Mouse (Mus musculus): ENCODE data around the gene Map7. TPM values are rescaled to one million over a fixed set of nuclear protein-coding genes. Genes with fewer than 3 reads are reported as not detected.

The Map7 gene
- polyA plus RNA-seq, 1 experiment from 2014 or later = 4.8 TPM

GRCm38 (mm10) chr10:20233451-20233850 lies 85.2 kb downstream of the Map7 start:
- H3K36me3 ChIP-seq (replicated peaks; ENCODE audit: control insufficient read depth, insufficient read depth, low read depth, low read length) = no peaks in the 10 kb centered on the region
- H3K9me3 ChIP-seq (replicated peaks; ENCODE audit: control insufficient read depth, low read length) = no peaks in the 10 kb centered on the region
- H3K4me1 ChIP-seq (ENCODE audit: control insufficient read depth, insufficient read depth, low read length) = no peaks in the 10 kb centered on the region
- 88% methylated on average over 10 of the region's 10 CpGs for WGBS
- DNase-seq (ENCODE audit: low spot score) = no peak
- H3K27ac ChIP-seq (replicated peaks; ENCODE audit: low read depth, low read length) = no peak overlapping the region
- no peak overlapping the region for H3K9ac ChIP-seq (replicated peaks; ENCODE audit: low read length)
- no peak overlapping the region for H3K4me3 ChIP-seq (ENCODE audit: low read depth, low read length)
- no peaks in the 10 kb centered on the region for H3K27me3 ChIP-seq (ENCODE audit: control insufficient read depth, insufficient read depth, low read length)
- no peak overlapping the region for H3K4me2 ChIP-seq (ENCODE audit: low read depth, low read length)
- ATAC-seq (replicated peaks; ENCODE audit: insufficient number of reproducible peaks, low FRiP score, low TSS enrichment, low read depth) = no peak

- WGBS = 42% methylated on average over 4 of the region's 4 CpGs
- H3K4me3 ChIP-seq (ENCODE audit: low read depth, low read length) = no peak overlapping the region
- no peaks in the 10 kb centered on the region for H3K4me1 ChIP-seq (ENCODE audit: control insufficient read depth, insufficient read depth, low read length)
- no peak overlapping the region for H3K4me2 ChIP-seq (ENCODE audit: low read depth, low read length)
- H3K9me3 ChIP-seq (replicated peaks; ENCODE audit: control insufficient read depth, low read length) = no peaks in the 10 kb centered on the region
- ATAC-seq (replicated peaks; ENCODE audit: insufficient number of reproducible peaks, low FRiP score, low TSS enrichment, low read depth) (no peak), DNase-seq (ENCODE audit: low spot score) (peak; percentile 9)
- no peaks in the 10 kb centered on the region for H3K36me3 ChIP-seq (replicated peaks; ENCODE audit: control insufficient read depth, insufficient read depth, low read depth, low read length)
- H3K27me3 ChIP-seq (ENCODE audit: control insufficient read depth, insufficient read depth, low read length) = no peaks in the 10 kb centered on the region
- H3K9ac ChIP-seq (replicated peaks; ENCODE audit: low read length) = no peak overlapping the region
- no peak overlapping the region for H3K27ac ChIP-seq (replicated peaks; ENCODE audit: low read depth, low read length)
Measured at GRCm38 (mm10) chr10:20234466-20234865, 86.2 kb downstream of the Map7 start.

DNA sequence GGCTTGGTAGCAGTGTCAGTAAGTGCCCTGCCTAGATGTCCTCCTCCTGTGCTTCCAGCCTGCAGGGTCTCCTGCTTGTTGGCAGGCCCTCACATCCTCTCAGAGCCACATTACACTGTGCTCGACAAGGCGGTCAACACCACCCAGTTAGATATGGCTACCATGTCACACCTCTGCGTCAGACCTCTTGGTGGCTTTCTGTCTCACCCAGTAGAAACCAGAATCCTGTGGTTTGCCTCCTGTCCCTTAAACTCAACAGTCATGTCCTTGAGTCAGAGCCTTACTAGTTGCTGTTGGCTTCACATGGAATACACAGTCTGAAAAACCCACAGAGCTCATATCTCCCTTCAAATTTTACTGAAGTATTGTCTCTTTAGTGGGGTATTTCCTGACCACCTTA lies 87.4 kb downstream of the Map7 start:
- ATAC-seq (replicated peaks; ENCODE audit: insufficient number of reproducible peaks, low FRiP score, low TSS enrichment, low read depth) = no peak

DNA sequence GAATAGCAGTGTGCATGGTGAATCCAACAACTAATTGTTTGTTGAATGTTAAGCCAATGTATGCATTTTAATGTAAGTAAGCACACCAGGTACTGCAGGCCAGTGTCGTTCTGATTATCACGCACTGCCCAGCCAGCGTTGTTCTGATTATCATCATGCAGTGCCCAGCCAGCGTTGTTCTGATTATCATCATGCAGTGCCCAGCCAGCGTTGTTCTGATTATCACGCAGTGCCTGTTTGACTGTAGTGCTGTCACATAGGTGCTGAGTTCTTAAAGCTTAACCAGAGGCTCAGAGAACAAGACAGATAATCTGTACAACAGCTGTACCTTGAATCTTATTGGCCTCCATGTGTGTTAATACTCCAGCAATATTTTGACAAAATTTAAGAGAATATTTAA lies 88.0 kb downstream of the Map7 start:
- H3K36me3 ChIP-seq (replicated peaks; ENCODE audit: control insufficient read depth, insufficient read depth, low read depth, low read length) = no peaks in the 10 kb centered on the region
- ATAC-seq (replicated peaks; ENCODE audit: insufficient number of reproducible peaks, low FRiP score, low TSS enrichment, low read depth) (no peak), DNase-seq (ENCODE audit: low spot score) (no peak)
- no peak overlapping the region for H3K9ac ChIP-seq (replicated peaks; ENCODE audit: low read length)
- WGBS = 90% methylated on average over 6 of the region's 6 CpGs
- H3K4me1 ChIP-seq (ENCODE audit: control insufficient read depth, insufficient read depth, low read length) = no peaks in the 10 kb centered on the region
- H3K27ac ChIP-seq (replicated peaks; ENCODE audit: low read depth, low read length) = no peak overlapping the region
- H3K9me3 ChIP-seq (replicated peaks; ENCODE audit: control insufficient read depth, low read length) = no peaks in the 10 kb centered on the region
- no peaks in the 10 kb centered on the region for H3K27me3 ChIP-seq (ENCODE audit: control insufficient read depth, insufficient read depth, low read length)
- no peak overlapping the region for H3K4me2 ChIP-seq (ENCODE audit: low read depth, low read length)
- no peak overlapping the region for H3K4me3 ChIP-seq (ENCODE audit: low read depth, low read length)

More for the DNA sequence above, 87.4 kb downstream of the Map7 start:
- no peaks in the 10 kb centered on the region for H3K27me3 ChIP-seq (ENCODE audit: control insufficient read depth, insufficient read depth, low read length)
- 92% methylated on average over 3 of the region's 3 CpGs for WGBS
- no peak for DNase-seq (ENCODE audit: low spot score)
- no peak overlapping the region for H3K9ac ChIP-seq (replicated peaks; ENCODE audit: low read length)
- no peak overlapping the region for H3K4me3 ChIP-seq (ENCODE audit: low read depth, low read length)
- no peaks in the 10 kb centered on the region for H3K36me3 ChIP-seq (replicated peaks; ENCODE audit: control insufficient read depth, insufficient read depth, low read depth, low read length)
- no peak overlapping the region for H3K27ac ChIP-seq (replicated peaks; ENCODE audit: low read depth, low read length)
- no peak overlapping the region for H3K4me2 ChIP-seq (ENCODE audit: low read depth, low read length)
- no peaks in the 10 kb centered on the region for H3K4me1 ChIP-seq (ENCODE audit: control insufficient read depth, insufficient read depth, low read length)
- H3K9me3 ChIP-seq (replicated peaks; ENCODE audit: control insufficient read depth, low read length) = no peaks in the 10 kb centered on the region

DNA sequence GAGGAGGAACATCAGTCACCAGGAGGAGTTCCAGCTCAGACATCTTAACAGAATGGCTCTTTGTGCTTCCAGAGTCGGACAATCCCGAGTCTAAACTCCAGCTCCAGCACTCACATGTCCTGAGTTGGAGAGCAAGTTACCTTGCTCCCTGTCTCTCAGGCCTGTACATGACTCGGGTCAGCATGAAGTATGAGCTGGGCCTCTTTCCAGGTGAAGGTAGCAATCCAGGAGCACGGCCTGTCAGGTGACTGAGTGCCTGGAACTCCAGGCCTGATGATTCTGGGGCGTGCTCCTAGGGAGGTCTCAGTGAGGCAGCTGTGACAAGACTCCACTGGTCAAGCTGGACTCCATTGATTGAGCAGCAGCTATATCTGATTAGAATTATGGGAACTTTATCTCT lies 90.0 kb downstream of the Map7 start:
- Histone ChIP-seq H3K36me3 (replicated peaks; ENCODE audit: control insufficient read depth, insufficient read depth, low read depth, low read length) (no peaks in the 10 kb centered on the region), H3K27ac (replicated peaks; ENCODE audit: low read depth, low read length) (no peak overlapping the region), H3K4me3 (ENCODE audit: low read depth, low read length) (no peak overlapping the region), H3K27me3 (ENCODE audit: control insufficient read depth, insufficient read depth, low read length) (no peaks in the 10 kb centered on the region), H3K4me2 (ENCODE audit: low read depth, low read length) (no peak overlapping the region), H3K4me1 (ENCODE audit: control insufficient read depth, insufficient read depth, low read length) (no peaks in the 10 kb centered on the region), H3K9ac (replicated peaks; ENCODE audit: low read length) (no peak overlapping the region), H3K9me3 (replicated peaks; ENCODE audit: control insufficient read depth, low read length) (no peaks in the 10 kb centered on the region)
- DNase-seq (ENCODE audit: low spot score) (no peak), ATAC-seq (replicated peaks; ENCODE audit: insufficient number of reproducible peaks, low FRiP score, low TSS enrichment, low read depth) (no peak)
- 85% methylated on average over 5 of the region's 5 CpGs for WGBS

DNA sequence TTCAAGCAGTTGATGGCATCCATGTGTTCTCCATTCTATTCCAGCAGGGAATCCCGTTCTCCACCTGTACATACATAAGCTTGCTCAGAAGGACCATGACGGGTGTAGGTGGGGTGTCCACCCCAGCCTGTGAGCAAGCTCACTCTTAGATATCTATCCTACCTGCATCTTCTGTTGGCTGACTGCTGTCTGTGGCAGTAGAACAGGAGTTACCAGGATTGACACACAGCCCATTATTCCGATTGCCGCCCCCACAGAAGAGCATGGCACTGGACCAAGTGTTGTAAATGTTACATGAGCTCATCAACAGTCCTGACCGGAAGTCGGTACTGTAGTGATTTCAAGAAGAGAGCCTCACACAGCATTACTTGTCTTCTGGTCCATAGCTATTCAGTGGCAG lies 92.6 kb downstream of the Map7 start:
- Histone ChIP-seq H3K4me1 (ENCODE audit: control insufficient read depth, insufficient read depth, low read length) (no peaks in the 10 kb centered on the region), H3K9me3 (replicated peaks; ENCODE audit: control insufficient read depth, low read length) (no peaks in the 10 kb centered on the region), H3K4me2 (ENCODE audit: low read depth, low read length) (no peak overlapping the region), H3K36me3 (replicated peaks; ENCODE audit: control insufficient read depth, insufficient read depth, low read depth, low read length) (no peaks in the 10 kb centered on the region), H3K27ac (replicated peaks; ENCODE audit: low read depth, low read length) (no peak overlapping the region), H3K4me3 (ENCODE audit: low read depth, low read length) (no peak overlapping the region), H3K27me3 (ENCODE audit: control insufficient read depth, insufficient read depth, low read length) (no peaks in the 10 kb centered on the region), H3K9ac (replicated peaks; ENCODE audit: low read length) (no peak overlapping the region)
- DNase-seq (ENCODE audit: low spot score) = no peak
- ATAC-seq (replicated peaks; ENCODE audit: insufficient number of reproducible peaks, low FRiP score, low TSS enrichment, low read depth) = no peak
- 91% methylated on average over 6 of the region's 6 CpGs for WGBS

DNA sequence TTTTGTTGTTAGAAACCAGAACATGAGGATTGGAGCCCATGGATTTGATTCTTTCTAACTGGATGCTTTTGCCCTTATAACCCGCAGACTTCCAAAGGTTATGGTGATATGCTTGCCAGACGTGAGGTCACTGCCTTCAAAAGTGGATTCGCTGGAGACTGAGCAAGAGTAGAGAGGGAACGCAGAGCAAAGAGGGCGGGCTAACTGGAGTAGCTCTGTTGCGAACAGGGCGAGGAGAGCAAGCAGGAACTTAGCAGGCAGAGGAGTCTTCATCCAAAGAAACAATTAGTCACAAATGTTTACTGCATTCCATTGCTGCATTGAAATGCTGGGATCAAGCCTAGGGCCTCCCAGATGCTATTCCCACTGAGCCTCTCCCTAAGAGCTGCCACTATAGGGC lies 95.0 kb downstream of the Map7 start:
- Histone ChIP-seq H3K9me3 (replicated peaks; ENCODE audit: control insufficient read depth, low read length) (no peaks in the 10 kb centered on the region), H3K27ac (replicated peaks; ENCODE audit: low read depth, low read length) (no peak overlapping the region), H3K27me3 (ENCODE audit: control insufficient read depth, insufficient read depth, low read length) (no peaks in the 10 kb centered on the region), H3K4me3 (ENCODE audit: low read depth, low read length) (no peak overlapping the region), H3K36me3 (replicated peaks; ENCODE audit: control insufficient read depth, insufficient read depth, low read depth, low read length) (no peaks in the 10 kb centered on the region), H3K4me1 (ENCODE audit: control insufficient read depth, insufficient read depth, low read length) (no peaks in the 10 kb centered on the region), H3K9ac (replicated peaks; ENCODE audit: low read length) (no peak overlapping the region), H3K4me2 (ENCODE audit: low read depth, low read length) (no peak overlapping the region)
- DNase-seq (ENCODE audit: low spot score) = no peak
- ATAC-seq (replicated peaks; ENCODE audit: insufficient number of reproducible peaks, low FRiP score, low TSS enrichment, low read depth) = no peak
- 75% methylated on average over 7 of the region's 7 CpGs for WGBS

DNA sequence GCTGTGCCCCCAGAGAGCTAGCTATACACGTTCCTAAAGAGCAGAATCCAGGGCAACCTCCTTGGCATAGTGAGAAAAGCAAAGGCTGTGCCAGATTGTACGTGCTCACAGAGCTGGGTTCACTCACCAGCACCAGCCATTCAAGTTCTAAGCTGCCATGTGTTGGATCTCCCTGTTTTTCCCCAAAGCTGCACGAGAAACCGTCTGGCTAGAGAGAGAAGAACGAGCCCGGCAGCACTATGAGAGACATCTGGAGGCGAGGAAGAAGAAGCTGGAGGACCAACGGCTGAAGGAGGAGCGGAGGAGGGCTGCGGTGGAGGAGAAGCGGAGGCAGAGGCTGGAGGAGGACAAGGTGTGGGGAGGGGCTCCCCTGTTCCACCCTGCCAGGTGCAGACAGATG lies 96.8 kb downstream of the Map7 start:
- ATAC-seq (replicated peaks; ENCODE audit: insufficient number of reproducible peaks, low FRiP score, low TSS enrichment, low read depth) (no peak), DNase-seq (ENCODE audit: low spot score) (no peak)
- Histone ChIP-seq H3K4me2 (ENCODE audit: low read depth, low read length) (no peak overlapping the region), H3K27ac (replicated peaks; ENCODE audit: low read depth, low read length) (no peak overlapping the region), H3K9ac (replicated peaks; ENCODE audit: low read length) (no peak overlapping the region), H3K36me3 (replicated peaks; ENCODE audit: control insufficient read depth, insufficient read depth, low read depth, low read length) (no peaks in the 10 kb centered on the region), H3K9me3 (replicated peaks; ENCODE audit: control insufficient read depth, low read length) (no peaks in the 10 kb centered on the region), H3K4me3 (ENCODE audit: low read depth, low read length) (no peak overlapping the region), H3K4me1 (ENCODE audit: control insufficient read depth, insufficient read depth, low read length) (no peaks in the 10 kb centered on the region), H3K27me3 (ENCODE audit: control insufficient read depth, insufficient read depth, low read length) (no peaks in the 10 kb centered on the region)
- 91% methylated on average over 11 of the region's 11 CpGs for WGBS
